Mouse (Mus musculus) central nervous system, embryonic 14 days (tissue): ENCODE measurements around the gene Olfr299. TPM values are rescaled to one million over a fixed set of nuclear protein-coding genes. Genes with fewer than 3 reads are reported as not detected.

Source experiments
- polyA plus RNA-seq: library from polyadenylated mRNA; depleted of rRNA; stranded (reverse); fragments of >200 nt; gene quantifications from 2 replicates; pipeline ENCODE4 v1.2.3, GENCODE M21; 2012; rRNA removed

Olfr299 gene
- not detected in 2 replicates for polyA plus RNA-seq

GRCm38 (mm10) chr7:86459621-86460020, at the start of gene Olfr299:
TSS of gene Olfr299 (plus strand) at chr7:86459921.

GRCm38 (mm10) chr7:86492384-86492783, 32.7 kb downstream of the Olfr299 start, which contains the start of gene Olfr298:
TSS of gene Olfr298 (minus strand) at chr7:86492484.

Other genes starting within 250 kb of the Olfr299 start
- not detected in 2 replicates for gene Vmn2r76, start 213.6 kb upstream of the Olfr299 start, polyA plus RNA-seq
- gene Olfr310, start 182.7 kb upstream of the Olfr299 start, polyA plus RNA-seq = not detected in 2 replicates
- gene Olfr309, start 146.2 kb upstream of the Olfr299 start, polyA plus RNA-seq = not detected in 2 replicates
- not detected in 2 replicates for gene Olfr308, start 134.3 kb upstream of the Olfr299 start, polyA plus RNA-seq
- not detected in 2 replicates for gene Olfr307, start 122.3 kb upstream of the Olfr299 start, polyA plus RNA-seq
- gene Olfr305, start 93.0 kb upstream of the Olfr299 start, polyA plus RNA-seq = not detected in 2 replicates
- not detected in 2 replicates for gene Olfr304, start 73.3 kb upstream of the Olfr299 start, polyA plus RNA-seq
- gene Olfr303, start 62.1 kb upstream of the Olfr299 start, polyA plus RNA-seq = not detected in 2 replicates
- not detected in 2 replicates for gene Olfr301, start 56.1 kb upstream of the Olfr299 start, polyA plus RNA-seq
- gene Olfr298, start 32.6 kb downstream of the Olfr299 start, polyA plus RNA-seq = not detected in 2 replicates
- not detected in 2 replicates for gene Olfr297, start 60.0 kb downstream of the Olfr299 start, polyA plus RNA-seq
- not detected in 2 replicates for gene Olfr295, start 123.9 kb downstream of the Olfr299 start, polyA plus RNA-seq
- not detected in 2 replicates for gene Olfr294, start 156.7 kb downstream of the Olfr299 start, polyA plus RNA-seq
- not detected in 2 replicates for gene Olfr293, start 189.1 kb downstream of the Olfr299 start, polyA plus RNA-seq
- not detected in 2 replicates for gene Olfr292, start 228.4 kb downstream of the Olfr299 start, polyA plus RNA-seq